In the genomic region with DNA sequence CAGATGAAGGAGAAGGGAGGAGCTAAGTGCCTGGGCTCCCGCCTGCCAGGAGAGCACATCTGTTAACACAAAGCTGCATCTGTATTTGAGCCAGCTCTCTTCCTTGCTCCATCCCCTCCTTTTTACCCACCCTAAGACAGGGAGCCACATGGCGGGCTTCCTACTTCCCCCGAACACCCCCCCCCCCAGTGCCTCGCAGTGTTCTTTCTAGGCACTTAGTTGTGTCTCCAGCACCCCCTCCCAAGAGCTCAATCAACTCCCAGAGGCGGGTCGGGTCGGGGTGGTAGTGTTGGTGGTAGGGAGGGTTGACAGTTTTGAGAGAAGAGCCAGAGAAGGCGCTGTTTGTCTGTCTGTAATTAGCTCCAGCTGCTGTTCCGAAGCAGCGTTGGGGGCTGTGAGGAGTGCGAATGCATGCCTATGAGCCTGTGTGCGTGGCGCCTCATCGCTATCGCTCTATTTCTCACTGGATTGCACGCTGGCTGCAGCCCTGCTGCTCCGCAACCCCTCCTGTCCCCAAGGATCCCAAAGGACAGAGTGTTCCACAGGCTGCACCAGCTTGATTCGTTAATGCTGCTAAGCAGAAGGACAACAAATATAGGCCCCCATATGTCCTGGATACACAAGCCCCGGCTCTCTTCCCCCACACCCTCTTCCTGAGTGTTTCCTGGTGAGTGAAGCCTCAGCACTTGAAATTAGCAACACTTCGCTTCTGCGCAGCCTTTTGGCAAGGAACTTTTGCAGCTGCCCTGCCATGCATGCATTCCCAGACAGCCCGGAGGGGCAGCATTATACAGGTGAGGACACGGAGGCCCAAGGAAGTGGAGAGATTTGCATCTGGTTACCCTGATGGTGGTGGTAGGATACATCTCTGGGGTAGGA, we compare ENCODE assay signal across 9 mouse cellular contexts. TPM values are rescaled to one million over a fixed set of nuclear protein-coding genes. Genes with fewer than 3 reads are reported as not detected.
DNase-seq lines count a peak whose midpoint lies in the region; ATAC-seq and TF ChIP-seq lines count a peak whose summit lies in the region.
"Had no signal": no experiment of that assay in that cellular context is flagged by ENCODE, and none has a peak within 500 bp of the region (broad histone marks: within the 10 kb centered on the region; RNA-seq: fewer than 3 reads in every experiment).

No protein-coding gene starts in this region.

- peak overlapping the region; percentile 23; the same call in 1 of the 2 replicates for H3K27ac ChIP-seq in layer of hippocampus, adult 2 months
- peak overlapping the region; percentile 76 for H3K27ac ChIP-seq in embryonic facial prominence, embryonic 10.5 days (replicated peaks)
- no peak overlapping the region for H3K27ac ChIP-seq in heart, embryonic 16.5 days (ENCODE audit: low read length)

- TF ChIP-seq CTCF in layer of hippocampus, adult 2 months (conservative IDR thresholded peaks at IDR 0.05) = no peak

- ATAC-seq in heart, embryonic 16.5 days (replicated peaks; ENCODE audit: extremely low read depth, insufficient read depth, low FRiP score) = peak; percentile 64
- ATAC-seq in granulocyte monocyte progenitor cell, adult 5-6 weeks (replicated peaks; ENCODE audit: poor library complexity, severe bottlenecking) = no peak
- ATAC-seq in megakaryocyte-erythroid progenitor cell, adult 5-6 weeks (replicated peaks; ENCODE audit: low FRiP score, low TSS enrichment, poor library complexity, severe bottlenecking) = no peak
- ATAC-seq: Patski had no signal

- WGBS in embryonic facial prominence, embryonic 10.5 days = 20% methylated on average over 23 of the region's 23 CpGs
- 18% methylated on average over 22 of the region's 23 CpGs for WGBS in heart, embryonic 16.5 days

- peaks cover 94% of the 10 kb centered on the region for H3K27me3 ChIP-seq in embryonic facial prominence, embryonic 10.5 days (replicated peaks; ENCODE audit: low read depth, poor library complexity, severe bottlenecking)
- H3K27me3 ChIP-seq in heart, embryonic 16.5 days (ENCODE audit: control insufficient read depth, insufficient read depth, low read length) = peaks cover 8% of the 10 kb centered on the region

- no peak for DNase-seq in layer of hippocampus, adult 2 months (ENCODE audit: low spot score in 2 of 2)
- DNase-seq in layer of hippocampus, adult 9-11 months = no peak
- peak; percentile 65 for DNase-seq in embryonic facial prominence, embryonic 10.5 days (ENCODE audit: low spot score)
- peak; percentile 4 for DNase-seq in lung, postnatal 14 days
- no peak for DNase-seq in urinary bladder, adult 2 months (ENCODE audit: low spot score)

- H3K4me2 ChIP-seq in heart, embryonic 16.5 days (ENCODE audit: low read depth, low read length) = peak overlapping the region; percentile 67

- H3K36me3 ChIP-seq in embryonic facial prominence, embryonic 10.5 days (replicated peaks) = no peaks in the 10 kb centered on the region
- H3K36me3 ChIP-seq in heart, embryonic 16.5 days (ENCODE audit: control insufficient read depth, insufficient read depth) = no peaks in the 10 kb centered on the region

- H3K9me3 ChIP-seq in embryonic facial prominence, embryonic 10.5 days = no peaks in the 10 kb centered on the region
- no peaks in the 10 kb centered on the region for H3K9me3 ChIP-seq in heart, embryonic 16.5 days (replicated peaks; ENCODE audit: control insufficient read depth, low read length)

- H3K9ac ChIP-seq in heart, embryonic 16.5 days (ENCODE audit: low read length) = no peak overlapping the region

- peak overlapping the region; percentile 41 for H3K4me3 ChIP-seq in layer of hippocampus, adult 2 months
- peak overlapping the region; percentile 53 for H3K4me3 ChIP-seq in embryonic facial prominence, embryonic 10.5 days
- H3K4me3 ChIP-seq in heart, embryonic 16.5 days (ENCODE audit: low read length) = peak overlapping the region; percentile 18

- H3K4me1 ChIP-seq in embryonic facial prominence, embryonic 10.5 days = peaks cover 4% of the 10 kb centered on the region; the same call in 1 of the 2 replicates
- H3K4me1 ChIP-seq in heart, embryonic 16.5 days (ENCODE audit: control insufficient read depth, insufficient read depth, low read length) = 0 out of 2 replicates have a peak, but pooled peaks cover 5% of the 10 kb centered on the region

RNA-seq across cellular contexts. Expression of gene Rtl9, which starts 18.7 kb away (rescaled TPM):
- 1 to 10 TPM in 1 of 2 experiments, under 1 TPM in 1; 0.79 to 1.2 TPM for total RNA-seq in layer of hippocampus, adult 2 months (2021)
- 0.18 and 0.27 TPM in 2 replicates for polyA plus RNA-seq in embryonic facial prominence, embryonic 10.5 days (2016; fragmentation: Nextera tagmentation; extraction: Ambion mirVana)
- 0.18 and 0.19 TPM in 2 replicates for polyA plus RNA-seq in heart, embryonic 16.5 days (2015; fragmentation: Nextera tagmentation; extraction: Ambion mirVana)
- total RNA-seq in granulocyte monocyte progenitor cell, adult 5-6 weeks (2014; fragmentation: Nextera tagmentation) = not detected in 2 replicates
- not detected in 2 replicates for total RNA-seq in granulocyte monocyte progenitor cell, adult 5-6 weeks (2017)
- polyA plus RNA-seq in urinary bladder, adult 2 months (2012; rRNA removed) = 0.10 and 0.31 TPM in 2 replicates
- total RNA-seq in megakaryocyte-erythroid progenitor cell, adult 5-6 weeks (2014; fragmentation: Nextera tagmentation) = not detected in 2 replicates
- not detected in 2 replicates for total RNA-seq in megakaryocyte-erythroid progenitor cell, adult 5-6 weeks (2017)

Comparison
In these comparisons a context has a peak if more than half of its experiments do, and no peak if none do; other contexts are left out.
1. DNase-seq: peak in embryonic facial prominence, embryonic 10.5 days (single experiment) and lung, postnatal 14 days (single experiment); none in layer of hippocampus, adult 2 months (0 of 2), layer of hippocampus, adult 9-11 months (single experiment) and urinary bladder, adult 2 months (single experiment).
2. Peak in every context shown above with its lines, with median percentiles within 50 percentile points of each other: H3K4me3 ChIP-seq.